Mouse (Mus musculus): ENCODE results near the gene Tulp2. TPM values are rescaled to one million over a fixed set of nuclear protein-coding genes. Genes with fewer than 3 reads are reported as not detected.

The Tulp2 gene
- polyA plus RNA-seq, 1 experiment from 2014 or later: 3.2 TPM

GRCm38 (mm10) chr7:45488293-45489204, 6.9 kb downstream of the Tulp2 start, which contains the start of gene Dhdh:
Gene Dhdh (minus strand): TSS chr7:45488805.
- peak within 1 kb of the TSS; percentile 60 for H3K27ac ChIP-seq (ENCODE audit: low read depth, low read length)

DNA sequence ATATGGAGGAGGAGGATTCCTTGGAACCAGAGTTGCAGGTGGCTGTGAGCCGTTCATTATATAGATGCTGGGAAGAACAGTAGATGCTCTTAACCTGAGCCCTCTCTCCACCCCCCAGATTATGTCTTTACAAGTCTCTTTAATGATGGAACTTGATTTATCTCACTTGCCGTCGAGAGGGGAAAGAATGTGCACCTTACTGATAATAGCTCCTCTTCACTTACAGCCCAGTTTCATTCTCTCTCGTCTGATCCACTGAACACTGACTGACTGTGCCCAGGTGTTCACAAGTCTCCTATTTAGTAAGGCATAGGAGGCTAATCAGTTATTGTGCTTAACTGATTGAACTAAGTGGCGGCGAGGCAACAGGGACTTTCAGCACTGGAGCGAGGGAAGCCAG, 7.9 kb downstream of the Tulp2 start:
- DNase-seq (ENCODE audit: low spot score) (no peak), ATAC-seq (replicated peaks; ENCODE audit: low FRiP score) (peak; percentile 35)
- no peaks in the 10 kb centered on the region for H3K9me3 ChIP-seq (ENCODE audit: control insufficient read depth, low read length)
- H3K27me3 ChIP-seq (replicated peaks; ENCODE audit: control insufficient read depth, insufficient read depth, low read length): no peaks in the 10 kb centered on the region
- H3K4me2 ChIP-seq: peak overlapping the region; percentile 73
- H3K36me3 ChIP-seq (ENCODE audit: control insufficient read depth, insufficient read depth, low read length): peaks cover 16% of the 10 kb centered on the region
- H3K9ac ChIP-seq (ENCODE audit: low read depth, low read length): no peak overlapping the region
- WGBS: 46% methylated on average over 7 of the region's 7 CpGs
- H3K27ac ChIP-seq (ENCODE audit: low read depth, low read length): 0 out of 2 replicates have a peak overlapping the region, but pooled peaks have one; percentile 5
- H3K4me3 ChIP-seq (ENCODE audit: low read depth, low read length): no peak overlapping the region
- peaks cover 43% of the 10 kb centered on the region for H3K4me1 ChIP-seq (replicated peaks; ENCODE audit: control insufficient read depth, insufficient read depth, low read length)

More at GRCm38 (mm10) chr7:45488293-45489204, 6.9 kb downstream of the Tulp2 start, which contains the start of gene Dhdh:
- Histone ChIP-seq H3K4me3 (ENCODE audit: low read depth, low read length) (peak within 1 kb of the TSS; percentile 52), H3K4me1 (replicated peaks; ENCODE audit: control insufficient read depth, insufficient read depth, low read length) (peaks cover 43% of the 10 kb centered on the region), H3K27me3 (replicated peaks; ENCODE audit: control insufficient read depth, insufficient read depth, low read length) (no peaks in the 10 kb centered on the region), H3K9me3 (ENCODE audit: control insufficient read depth, low read length) (no peaks in the 10 kb centered on the region), H3K4me2 (peak within 1 kb of the TSS; percentile 73), H3K9ac (ENCODE audit: low read depth, low read length) (peak within 1 kb of the TSS; percentile 68), H3K36me3 (ENCODE audit: control insufficient read depth, insufficient read depth, low read length) (peaks cover 6% of the 10 kb centered on the region)
- ATAC-seq (replicated peaks; ENCODE audit: low FRiP score) (peak; percentile 39; the same call in 1 of the 2 replicates), DNase-seq (ENCODE audit: low spot score) (peak; percentile 62)
- 7% methylated on average over 38 of the region's 38 CpGs for WGBS

DNA sequence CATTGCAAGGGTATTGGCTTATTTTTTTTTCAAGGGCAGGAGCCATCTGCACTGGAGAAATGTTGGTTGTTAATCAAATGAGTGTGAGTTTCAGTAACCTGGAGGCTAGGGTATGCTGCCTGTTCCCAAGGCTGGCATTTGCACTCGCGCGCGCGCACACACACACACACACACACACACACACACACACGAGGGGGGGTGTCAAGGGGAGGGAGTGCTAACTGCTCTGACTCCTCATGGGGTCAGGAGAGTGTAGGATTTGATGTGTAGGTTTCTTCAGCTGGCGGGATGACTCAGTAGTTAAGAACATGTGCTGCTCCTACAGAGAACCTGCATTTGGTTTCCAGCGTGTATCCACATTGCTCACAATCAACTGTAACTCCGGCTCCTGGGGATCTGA, 9.1 kb downstream of the Tulp2 start:
- ATAC-seq (replicated peaks; ENCODE audit: low FRiP score): no peak
- DNase-seq (ENCODE audit: low spot score): peak; percentile 55
- H3K4me3 ChIP-seq (ENCODE audit: low read depth, low read length): no peak overlapping the region

GRCm38 (mm10) chr7:45491264-45491663, 9.6 kb downstream of the Tulp2 start:
- peak overlapping the region; percentile 71 for H3K27ac ChIP-seq (ENCODE audit: low read depth, low read length)

More for the DNA sequence above, 9.1 kb downstream of the Tulp2 start:
- Histone ChIP-seq H3K27ac (ENCODE audit: low read depth, low read length) (peak overlapping the region; percentile 71), H3K9ac (ENCODE audit: low read depth, low read length) (0 out of 2 replicates have a peak overlapping the region, but pooled peaks have one; percentile 16), H3K36me3 (ENCODE audit: control insufficient read depth, insufficient read depth, low read length) (peaks cover 24% of the 10 kb centered on the region), H3K4me1 (replicated peaks; ENCODE audit: control insufficient read depth, insufficient read depth, low read length) (peaks cover 43% of the 10 kb centered on the region), H3K9me3 (ENCODE audit: control insufficient read depth, low read length) (no peaks in the 10 kb centered on the region), H3K27me3 (replicated peaks; ENCODE audit: control insufficient read depth, insufficient read depth, low read length) (no peaks in the 10 kb centered on the region), H3K4me2 (peak overlapping the region; percentile 58)
- WGBS: 43% methylated on average over 9 of the region's 9 CpGs

DNA sequence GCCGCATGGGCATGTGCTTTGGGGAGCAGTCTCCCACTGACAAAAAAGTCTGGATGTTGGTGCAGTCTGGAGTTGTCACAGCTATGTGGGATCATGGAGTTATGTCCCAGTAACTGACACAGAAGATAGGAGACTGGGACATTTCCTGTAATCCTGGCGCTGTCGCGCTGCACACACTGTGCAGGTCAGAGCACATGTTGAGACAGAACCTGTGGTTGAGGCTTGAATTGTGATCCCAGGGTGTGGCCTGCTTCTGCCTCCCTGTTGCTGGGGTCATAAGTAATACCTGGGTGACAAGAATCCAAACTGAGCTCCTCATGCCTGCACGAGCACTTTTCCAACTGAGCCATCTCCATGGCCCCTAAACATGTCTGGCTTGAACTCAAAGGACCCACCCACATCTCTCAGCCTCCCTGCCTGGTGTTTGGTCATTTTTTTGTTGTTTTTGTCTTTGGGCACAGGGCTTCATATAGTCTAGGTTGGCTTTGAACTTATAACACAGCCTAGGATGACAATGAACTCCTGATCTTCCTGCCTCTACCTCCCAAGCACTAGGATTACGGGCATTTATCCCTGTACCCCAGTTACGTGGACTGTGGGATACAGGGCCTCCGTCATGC, 10.7 kb downstream of the Tulp2 start:
- WGBS: 94% methylated on average over 8 of the region's 8 CpGs
- H3K27ac ChIP-seq (ENCODE audit: low read depth, low read length): no peak overlapping the region
- H3K4me2 ChIP-seq: no peak overlapping the region
- no peaks in the 10 kb centered on the region for H3K9me3 ChIP-seq (ENCODE audit: control insufficient read depth, low read length)
- peaks cover 31% of the 10 kb centered on the region for H3K4me1 ChIP-seq (replicated peaks; ENCODE audit: control insufficient read depth, insufficient read depth, low read length)
- H3K36me3 ChIP-seq (ENCODE audit: control insufficient read depth, insufficient read depth, low read length): peaks cover 27% of the 10 kb centered on the region
- no peak overlapping the region for H3K9ac ChIP-seq (ENCODE audit: low read depth, low read length)
- no peaks in the 10 kb centered on the region for H3K27me3 ChIP-seq (replicated peaks; ENCODE audit: control insufficient read depth, insufficient read depth, low read length)
- DNase-seq (ENCODE audit: low spot score) (no peak), ATAC-seq (replicated peaks; ENCODE audit: low FRiP score) (no peak)
- no peak overlapping the region for H3K4me3 ChIP-seq (ENCODE audit: low read depth, low read length)

More at GRCm38 (mm10) chr7:45491264-45491663, 9.6 kb downstream of the Tulp2 start:
- Histone ChIP-seq H3K9ac (ENCODE audit: low read depth, low read length) (0 out of 2 replicates have a peak overlapping the region, but pooled peaks have one; percentile 16), H3K9me3 (ENCODE audit: control insufficient read depth, low read length) (no peaks in the 10 kb centered on the region), H3K4me3 (ENCODE audit: low read depth, low read length) (no peak overlapping the region), H3K4me2 (peak overlapping the region; percentile 58), H3K27me3 (replicated peaks; ENCODE audit: control insufficient read depth, insufficient read depth, low read length) (no peaks in the 10 kb centered on the region), H3K36me3 (ENCODE audit: control insufficient read depth, insufficient read depth, low read length) (peaks cover 24% of the 10 kb centered on the region), H3K4me1 (replicated peaks; ENCODE audit: control insufficient read depth, insufficient read depth, low read length) (peaks cover 41% of the 10 kb centered on the region)
- 18% methylated on average over 3 of the region's 3 CpGs for WGBS
- DNase-seq (ENCODE audit: low spot score) (no peak), ATAC-seq (replicated peaks; ENCODE audit: low FRiP score) (peak; percentile 59; the same call in 1 of the 2 replicates)

DNA sequence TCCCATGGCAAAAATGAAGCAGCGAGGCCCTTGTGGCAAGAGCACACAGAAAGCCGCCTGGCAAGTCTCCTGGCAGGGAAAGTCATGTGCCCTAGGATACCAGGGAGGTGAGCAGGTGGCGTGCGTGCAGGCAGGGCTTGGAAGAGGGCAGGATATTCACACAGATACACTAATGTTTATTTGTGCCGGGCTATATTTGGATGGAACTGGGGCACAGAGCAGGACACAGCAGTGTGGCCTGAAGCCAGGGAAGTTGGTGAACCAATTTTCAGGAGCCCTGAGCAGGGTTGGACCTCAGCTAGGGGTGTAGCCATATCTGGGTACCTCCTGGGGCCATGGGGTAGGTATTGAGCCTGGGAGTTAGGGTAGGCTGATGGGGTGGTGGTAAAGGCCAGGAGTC, 11.3 kb downstream of the Tulp2 start:
- Histone ChIP-seq H3K4me1 (replicated peaks; ENCODE audit: control insufficient read depth, insufficient read depth, low read length) (peaks cover 28% of the 10 kb centered on the region), H3K4me3 (ENCODE audit: low read depth, low read length) (no peak overlapping the region), H3K27ac (ENCODE audit: low read depth, low read length) (no peak overlapping the region), H3K27me3 (replicated peaks; ENCODE audit: control insufficient read depth, insufficient read depth, low read length) (no peaks in the 10 kb centered on the region), H3K36me3 (ENCODE audit: control insufficient read depth, insufficient read depth, low read length) (peaks cover 27% of the 10 kb centered on the region), H3K9ac (ENCODE audit: low read depth, low read length) (no peak overlapping the region), H3K4me2 (no peak overlapping the region), H3K9me3 (ENCODE audit: control insufficient read depth, low read length) (no peaks in the 10 kb centered on the region)
- 93% methylated on average over 5 of the region's 5 CpGs for WGBS
- DNase-seq (ENCODE audit: low spot score): no peak
- ATAC-seq (replicated peaks; ENCODE audit: low FRiP score): no peak

DNA sequence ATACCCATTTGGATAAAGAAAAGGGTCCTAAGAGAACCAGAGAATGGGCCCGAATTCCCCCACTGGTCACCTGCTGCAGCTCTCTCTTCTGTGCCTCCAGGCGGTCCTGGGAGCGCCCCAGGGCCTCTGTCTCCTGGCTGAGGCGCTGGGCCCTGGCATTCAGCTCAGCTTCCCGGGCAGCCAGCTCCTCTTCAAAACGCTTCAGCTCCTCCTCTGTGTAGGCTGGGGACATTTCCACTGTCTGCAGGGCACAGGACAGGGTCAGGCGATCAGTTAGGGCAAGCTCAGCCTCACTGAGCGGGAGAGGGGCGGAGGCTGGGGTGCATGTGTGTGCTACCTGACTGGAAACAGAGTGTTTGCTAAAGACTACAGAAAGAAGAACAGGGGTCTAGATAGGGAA, 12.9 kb downstream of the Tulp2 start:
- H3K27ac ChIP-seq (ENCODE audit: low read depth, low read length): peak overlapping the region; percentile 55; the same call in 1 of the 2 replicates
- H3K9ac ChIP-seq (ENCODE audit: low read depth, low read length): no peak overlapping the region
- H3K27me3 ChIP-seq (replicated peaks; ENCODE audit: control insufficient read depth, insufficient read depth, low read length): no peaks in the 10 kb centered on the region
- DNase-seq (ENCODE audit: low spot score): no peak
- no peak overlapping the region for H3K4me2 ChIP-seq
- H3K9me3 ChIP-seq (ENCODE audit: control insufficient read depth, low read length): no peaks in the 10 kb centered on the region
- no peak overlapping the region for H3K4me3 ChIP-seq (ENCODE audit: low read depth, low read length)
- peaks cover 19% of the 10 kb centered on the region for H3K4me1 ChIP-seq (replicated peaks; ENCODE audit: control insufficient read depth, insufficient read depth, low read length)
- ATAC-seq (replicated peaks; ENCODE audit: low FRiP score): no peak
- H3K36me3 ChIP-seq (ENCODE audit: control insufficient read depth, insufficient read depth, low read length): peaks cover 36% of the 10 kb centered on the region
- WGBS: 84% methylated on average over 9 of the region's 9 CpGs

DNA sequence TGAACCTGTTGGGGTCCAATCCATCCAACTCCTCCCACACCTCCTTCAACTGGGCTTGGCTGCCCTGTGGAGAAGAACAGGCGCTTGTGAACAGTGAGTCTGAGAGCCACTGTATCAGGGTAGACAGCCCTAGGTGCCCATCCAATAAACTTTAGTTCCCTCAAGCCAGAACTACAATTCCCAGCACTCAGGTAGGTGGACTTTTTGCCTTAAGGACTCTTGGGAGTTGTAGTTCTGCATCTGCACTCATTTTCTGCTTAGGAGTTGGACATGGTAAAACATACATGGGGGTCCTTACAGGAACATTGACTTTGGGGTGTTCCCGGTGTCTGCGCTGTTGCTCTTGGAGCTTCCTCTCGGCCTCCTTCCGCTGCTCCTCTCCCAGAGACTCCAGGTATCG, 16.8 kb downstream of the Tulp2 start:
- Histone ChIP-seq H3K27me3 (replicated peaks; ENCODE audit: control insufficient read depth, insufficient read depth, low read length) (no peaks in the 10 kb centered on the region), H3K4me1 (replicated peaks; ENCODE audit: control insufficient read depth, insufficient read depth, low read length) (no peaks in the 10 kb centered on the region), H3K9me3 (ENCODE audit: control insufficient read depth, low read length) (no peaks in the 10 kb centered on the region), H3K36me3 (ENCODE audit: control insufficient read depth, insufficient read depth, low read length) (peaks cover 50% of the 10 kb centered on the region), H3K9ac (ENCODE audit: low read depth, low read length) (no peak overlapping the region), H3K27ac (ENCODE audit: low read depth, low read length) (no peak overlapping the region), H3K4me2 (no peak overlapping the region), H3K4me3 (ENCODE audit: low read depth, low read length) (no peak overlapping the region)
- WGBS: 92% methylated on average over 6 of the region's 6 CpGs
- ATAC-seq (replicated peaks; ENCODE audit: low FRiP score): no peak
- DNase-seq (ENCODE audit: low spot score): no peak
